ENCODE assay signal across 4 mouse cellular contexts in genomic region chr5:101986694-101987093, GRCm38 (mm10).
"Had no signal": no experiment of that assay in that cellular context is flagged by ENCODE, and none has a peak within 500 bp of the region (broad histone marks: within the 10 kb centered on the region; RNA-seq: fewer than 3 reads in every experiment).

No protein-coding gene starts in this region.

- H3K4me3 ChIP-seq: neural tube, embryonic 13.5 days; neural tube, embryonic 15.5 days; stomach, embryonic 15.5 days had no signal

- H3K27ac ChIP-seq: neural tube, embryonic 13.5 days; neural tube, embryonic 15.5 days; stomach, embryonic 15.5 days; stomach, postnatal 0 days had no signal

- H3K9me3 ChIP-seq: neural tube, embryonic 13.5 days; neural tube, embryonic 15.5 days; stomach, embryonic 15.5 days had no signal

- H3K27me3 ChIP-seq: neural tube, embryonic 13.5 days; neural tube, embryonic 15.5 days; stomach, embryonic 15.5 days had no signal

- H3K36me3 ChIP-seq: neural tube, embryonic 15.5 days; stomach, embryonic 15.5 days had no signal

- H3K4me2 ChIP-seq: neural tube, embryonic 13.5 days; neural tube, embryonic 15.5 days; stomach, embryonic 15.5 days had no signal

- H3K9ac ChIP-seq: neural tube, embryonic 13.5 days; neural tube, embryonic 15.5 days; stomach, embryonic 15.5 days had no signal
